Comparison of ENCODE assay signal across 11 mouse cellular contexts in genomic region chr1:73744555-73745234, GRCm38 (mm10).
DNase-seq lines count a peak whose midpoint lies in the region; ATAC-seq and TF ChIP-seq lines count a peak whose summit lies in the region.
"Had no signal": no experiment of that assay in that cellular context is flagged by ENCODE, and none has a peak within 500 bp of the region (broad histone marks: within the 10 kb centered on the region; RNA-seq: fewer than 3 reads in every experiment).

No protein-coding gene starts in this region.

- intact Hi-C loops in left cerebral cortex, postnatal 10 days (cut with DNase I) = no loop called here

- H3K4me2 ChIP-seq in hindbrain, embryonic 16.5 days (ENCODE audit: low read length) = no peak overlapping the region
- H3K4me2 ChIP-seq in embryonic facial prominence, embryonic 14.5 days (ENCODE audit: low read depth, low read length) = no peak overlapping the region
- no peak overlapping the region for H3K4me2 ChIP-seq in hindbrain, postnatal 0 days (ENCODE audit: low read depth, low read length)
- H3K4me2 ChIP-seq in neural tube, embryonic 12.5 days (replicated peaks) = no peak overlapping the region
- H3K4me2 ChIP-seq: heart, embryonic 15.5 days had no signal

- peaks cover 15% of the 10 kb centered on the region for H3K4me1 ChIP-seq in hindbrain, embryonic 10.5 days (replicated peaks)
- H3K4me1 ChIP-seq in hindbrain, embryonic 16.5 days (ENCODE audit: control insufficient read depth, insufficient read depth, low read depth, low read length) = no peaks in the 10 kb centered on the region; the same call in 1 of the 2 replicates
- H3K4me1 ChIP-seq in embryonic facial prominence, embryonic 14.5 days (ENCODE audit: control insufficient read depth, insufficient read depth, low read length) = peaks cover 8% of the 10 kb centered on the region
- no peaks in the 10 kb centered on the region for H3K4me1 ChIP-seq in hindbrain, postnatal 0 days (ENCODE audit: insufficient read depth, low read length)
- peaks cover 14% of the 10 kb centered on the region for H3K4me1 ChIP-seq in neural tube, embryonic 12.5 days

- WGBS in hindbrain, embryonic 10.5 days = 45% methylated on average over 4 of the region's 4 CpGs
- WGBS in hindbrain, embryonic 16.5 days = 58% methylated on average over 4 of the region's 4 CpGs
- WGBS in embryonic facial prominence, embryonic 14.5 days = 49% methylated on average over 4 of the region's 4 CpGs
- WGBS in hindbrain, postnatal 0 days = 58% methylated on average over 4 of the region's 4 CpGs
- WGBS in neural tube, embryonic 12.5 days = 52% methylated on average over 4 of the region's 4 CpGs

- peak overlapping the region; percentile 82 for H3K27ac ChIP-seq in hindbrain, embryonic 10.5 days
- H3K27ac ChIP-seq in hindbrain, embryonic 16.5 days (ENCODE audit: low read depth, low read length) = no peak overlapping the region
- peak overlapping the region; percentile 41 for H3K27ac ChIP-seq in embryonic facial prominence, embryonic 14.5 days (replicated peaks; ENCODE audit: low read depth, low read length)
- H3K27ac ChIP-seq in hindbrain, postnatal 0 days = no peak overlapping the region; the same call in 1 of the 2 replicates
- H3K27ac ChIP-seq in neural tube, embryonic 12.5 days = no peak overlapping the region
- H3K27ac ChIP-seq: heart, embryonic 15.5 days had no signal

- no peak for TF ChIP-seq CTCF in hindbrain, postnatal 0 days (IDR thresholded peaks at IDR 0.05; ENCODE audit: low read depth)

- H3K36me3 ChIP-seq in hindbrain, embryonic 10.5 days = no peaks in the 10 kb centered on the region
- H3K36me3 ChIP-seq in hindbrain, embryonic 16.5 days (ENCODE audit: control insufficient read depth, insufficient read depth, low read length) = no peaks in the 10 kb centered on the region
- no peaks in the 10 kb centered on the region for H3K36me3 ChIP-seq in embryonic facial prominence, embryonic 14.5 days (ENCODE audit: control insufficient read depth, insufficient read depth, low read length)
- no peaks in the 10 kb centered on the region for H3K36me3 ChIP-seq in hindbrain, postnatal 0 days (ENCODE audit: insufficient read depth, low read length)
- no peaks in the 10 kb centered on the region for H3K36me3 ChIP-seq in neural tube, embryonic 12.5 days
- H3K36me3 ChIP-seq: heart, embryonic 15.5 days had no signal

- no peak for ATAC-seq in hindbrain, embryonic 16.5 days
- ATAC-seq in embryonic facial prominence, embryonic 14.5 days (ENCODE audit: low read depth) = peak; percentile 74
- ATAC-seq in hindbrain, postnatal 0 days = peak; percentile 40; the same call in 1 of the 2 replicates
- peak; percentile 48 for ATAC-seq in neural tube, embryonic 12.5 days (ENCODE audit: low FRiP score, low read depth)
- ATAC-seq: Patski had no signal

- no peak for DNase-seq in hindbrain, embryonic 10.5 days (ENCODE audit: low spot score)
- DNase-seq in embryonic facial prominence, embryonic 14.5 days (ENCODE audit: low spot score) = peak; percentile 44
- no peak for DNase-seq in hindbrain, postnatal 0 days (ENCODE audit: low spot score)
- no peak for DNase-seq in cerebellum, postnatal 10 days
- DNase-seq in left cerebral cortex, postnatal 10 days (ENCODE audit: extremely low spot score in 1 of 2, low spot score in 2 of 2) = no peak
- no peak for DNase-seq in thymus, postnatal 4 days
- DNase-seq: cerebellum, postnatal 14 days had no signal

- H3K27me3 ChIP-seq in hindbrain, embryonic 10.5 days (ENCODE audit: insufficient read depth, poor library complexity, severe bottlenecking) = no peaks in the 10 kb centered on the region
- H3K27me3 ChIP-seq in hindbrain, embryonic 16.5 days (replicated peaks; ENCODE audit: control insufficient read depth, insufficient read depth, low read length) = no peaks in the 10 kb centered on the region
- H3K27me3 ChIP-seq in embryonic facial prominence, embryonic 14.5 days (replicated peaks; ENCODE audit: control insufficient read depth, insufficient read depth, low read length) = no peaks in the 10 kb centered on the region
- H3K27me3 ChIP-seq in hindbrain, postnatal 0 days (ENCODE audit: insufficient read depth, low read length) = no peaks in the 10 kb centered on the region
- no peaks in the 10 kb centered on the region for H3K27me3 ChIP-seq in neural tube, embryonic 12.5 days (replicated peaks)
- H3K27me3 ChIP-seq: heart, embryonic 15.5 days had no signal

- no peak overlapping the region for H3K4me3 ChIP-seq in hindbrain, embryonic 10.5 days
- H3K4me3 ChIP-seq in hindbrain, embryonic 16.5 days (ENCODE audit: low read length) = no peak overlapping the region
- no peak overlapping the region for H3K4me3 ChIP-seq in embryonic facial prominence, embryonic 14.5 days (ENCODE audit: low read depth, low read length)
- H3K4me3 ChIP-seq in hindbrain, postnatal 0 days (ENCODE audit: low read length) = no peak overlapping the region
- H3K4me3 ChIP-seq in neural tube, embryonic 12.5 days = no peak overlapping the region
- H3K4me3 ChIP-seq: heart, embryonic 15.5 days had no signal

- H3K9me3 ChIP-seq in hindbrain, embryonic 10.5 days = no peaks in the 10 kb centered on the region
- H3K9me3 ChIP-seq in hindbrain, embryonic 16.5 days (ENCODE audit: control insufficient read depth, low read length) = no peaks in the 10 kb centered on the region; the same call in 1 of the 2 replicates
- 0 out of 2 replicates have a peak, but pooled peaks cover 3% of the 10 kb centered on the region for H3K9me3 ChIP-seq in embryonic facial prominence, embryonic 14.5 days (ENCODE audit: control insufficient read depth, low read length)
- H3K9me3 ChIP-seq in hindbrain, postnatal 0 days (ENCODE audit: low read length) = no peaks in the 10 kb centered on the region
- no peaks in the 10 kb centered on the region for H3K9me3 ChIP-seq in neural tube, embryonic 12.5 days
- H3K9me3 ChIP-seq: heart, embryonic 15.5 days had no signal

- no peak overlapping the region for H3K9ac ChIP-seq in hindbrain, embryonic 16.5 days (ENCODE audit: low read depth, low read length)
- no peak overlapping the region for H3K9ac ChIP-seq in embryonic facial prominence, embryonic 14.5 days (ENCODE audit: low read depth, low read length)
- no peak overlapping the region for H3K9ac ChIP-seq in hindbrain, postnatal 0 days (replicated peaks; ENCODE audit: low read length)
- no peak overlapping the region for H3K9ac ChIP-seq in neural tube, embryonic 12.5 days
- H3K9ac ChIP-seq: heart, embryonic 15.5 days had no signal

Comparison
In these comparisons a context has a peak if more than half of its experiments do, and no peak if none do; other contexts are left out.
1. H3K27ac ChIP-seq: peak in hindbrain, embryonic 10.5 days (single experiment) and embryonic facial prominence, embryonic 14.5 days (single experiment); none in hindbrain, embryonic 16.5 days (single experiment), hindbrain, postnatal 0 days (single experiment) and neural tube, embryonic 12.5 days (single experiment).